Mouse (Mus musculus) G1E-ER4 (cell line): Measurements from ENCODE around the gene Mcm5. TPM values are rescaled to one million over a fixed set of nuclear protein-coding genes. Genes with fewer than 3 reads are reported as not detected.

Experiments used
- GATA1 ChIP-seq: IDR thresholded peaks from one replicate; pipeline ENCODE4 v1.8.0; 2012; ENCODE audit warnings: low read length, inconsistent platforms
- polyA plus RNA-seq: library from polyadenylated mRNA; stranded (reverse); fragments of >175 nt; gene quantifications from 2 replicates; pipeline ENCODE4 v1.2.3, GENCODE M21; 2012

Mcm5 gene
- polyA plus RNA-seq, 1 experiment, result 131 TPM

- TF ChIP-seq GATA1, result no peak
These were observed 25.4 kb downstream of the Mcm5 start for GRCm38 (mm10) chr8:75134603-75135391.

- no peak for TF ChIP-seq GATA1
These were observed 26.4 kb downstream of the Mcm5 start for GRCm38 (mm10) chr8:75135756-75136155.

GRCm38 (mm10) chr8:75136256-75136655 is 26.9 kb downstream of the Mcm5 start:
- no peak for TF ChIP-seq GATA1

- no peak for TF ChIP-seq GATA1
These were observed 28.2 kb downstream of the Mcm5 start for GRCm38 (mm10) chr8:75137536-75137935.

GRCm38 (mm10) chr8:75150911-75151610 is 41.7 kb downstream of the Mcm5 start:
- no peak for TF ChIP-seq GATA1

GRCm38 (mm10) chr8:75151743-75152142 is 42.4 kb downstream of the Mcm5 start:
- TF ChIP-seq GATA1, result no peak

- no peak for TF ChIP-seq GATA1
These were observed 43.2 kb downstream of the Mcm5 start for GRCm38 (mm10) chr8:75152505-75153082.

GRCm38 (mm10) chr8:75154855-75155478 is 45.6 kb downstream of the Mcm5 start:
- TF ChIP-seq GATA1, result no peak

- no peak for TF ChIP-seq GATA1
These were observed 46.5 kb downstream of the Mcm5 start for GRCm38 (mm10) chr8:75155740-75156322.

- no peak for TF ChIP-seq GATA1
These were observed 48.3 kb downstream of the Mcm5 start for GRCm38 (mm10) chr8:75157471-75158230.

GRCm38 (mm10) chr8:75169363-75169762 is 60.0 kb downstream of the Mcm5 start:
- TF ChIP-seq GATA1, result no peak

GRCm38 (mm10) chr8:75172009-75172685 is 62.8 kb downstream of the Mcm5 start:
- no peak for TF ChIP-seq GATA1

Other genes starting within 250 kb of the Mcm5 start
- not detected in 2 replicates for gene Isx, start 236.4 kb upstream of the Mcm5 start, polyA plus RNA-seq
- gene Hmgxb4, start 116.2 kb upstream of the Mcm5 start, polyA plus RNA-seq, result 11.3 and 15.9 TPM in 2 replicates
- 18.1 and 19.4 TPM in 2 replicates for gene Tom1, start 75.9 kb upstream of the Mcm5 start, polyA plus RNA-seq
- 9.0 and 10.0 TPM in 2 replicates for gene Hmox1, start 15.9 kb upstream of the Mcm5 start, polyA plus RNA-seq
- not detected in 2 replicates for gene Rasd2, start 104.4 kb downstream of the Mcm5 start, polyA plus RNA-seq